Mouse (Mus musculus): ENCODE measurements at regions not wholly inside any gene's neighbourhood (a gene's known extent, or its start where the extent isn't known, plus 50 kb on each side); places are given as distances from the start of the nearest gene placed in this dataset.

- Histone ChIP-seq H3K9me3 (ENCODE audit: control insufficient read depth, low read length) (peaks cover 7% of the 10 kb centered on the region; the same call in 1 of the 2 replicates), H3K36me3 (replicated peaks; ENCODE audit: control insufficient read depth, insufficient read depth) (no peaks in the 10 kb centered on the region), H3K4me1 (replicated peaks; ENCODE audit: control insufficient read depth, insufficient read depth, low read length) (no peaks in the 10 kb centered on the region), H3K27ac (no peak overlapping the region), H3K27me3 (ENCODE audit: control insufficient read depth, insufficient read depth, low read length) (no peaks in the 10 kb centered on the region), H3K4me3 (replicated peaks; ENCODE audit: low read length) (no peak overlapping the region), H3K4me2 (replicated peaks) (no peak overlapping the region), H3K9ac (no peak overlapping the region)
- ATAC-seq (ENCODE audit: low FRiP score) (no peak), DNase-seq (ENCODE audit: low spot score) (no peak)
Observed at GRCm38 (mm10) chr4:81661096-81661495, 218.5 kb upstream of the Mpdz start.

- ATAC-seq (ENCODE audit: low FRiP score) (no peak), DNase-seq (ENCODE audit: low spot score) (no peak)
- Histone ChIP-seq H3K4me3 (replicated peaks; ENCODE audit: low read length) (no peak overlapping the region), H3K9me3 (ENCODE audit: control insufficient read depth, low read length) (no peaks in the 10 kb centered on the region), H3K36me3 (replicated peaks; ENCODE audit: control insufficient read depth, insufficient read depth) (no peaks in the 10 kb centered on the region), H3K27ac (no peak overlapping the region), H3K9ac (no peak overlapping the region), H3K4me1 (replicated peaks; ENCODE audit: control insufficient read depth, insufficient read depth, low read length) (no peaks in the 10 kb centered on the region), H3K27me3 (ENCODE audit: control insufficient read depth, insufficient read depth, low read length) (no peaks in the 10 kb centered on the region), H3K4me2 (replicated peaks) (no peak overlapping the region)
- 43% methylated on average over 3 of the region's 3 CpGs for WGBS
Observed at GRCm38 (mm10) chr4:81628496-81628828, 185.8 kb upstream of the Mpdz start.

GRCm38 (mm10) chr4:81627714-81628495 is 185.3 kb upstream of the Mpdz start:
- 62% methylated on average over 12 of the region's 12 CpGs for WGBS
- no peaks in the 10 kb centered on the region for H3K9me3 ChIP-seq (ENCODE audit: control insufficient read depth, low read length)
- H3K4me3 ChIP-seq (replicated peaks; ENCODE audit: low read length): no peak overlapping the region
- no peak overlapping the region for H3K9ac ChIP-seq
- H3K36me3 ChIP-seq (replicated peaks; ENCODE audit: control insufficient read depth, insufficient read depth): no peaks in the 10 kb centered on the region
- no peaks in the 10 kb centered on the region for H3K4me1 ChIP-seq (replicated peaks; ENCODE audit: control insufficient read depth, insufficient read depth, low read length)
- H3K27ac ChIP-seq: no peak overlapping the region
- H3K4me2 ChIP-seq (replicated peaks): no peak overlapping the region
- no peak for ATAC-seq (ENCODE audit: low FRiP score)
- no peaks in the 10 kb centered on the region for H3K27me3 ChIP-seq (ENCODE audit: control insufficient read depth, insufficient read depth, low read length)
- no peak for DNase-seq (ENCODE audit: low spot score)

GRCm38 (mm10) chr4:81625348-81625934 is 182.8 kb upstream of the Mpdz start:
- no peaks in the 10 kb centered on the region for H3K36me3 ChIP-seq (replicated peaks; ENCODE audit: control insufficient read depth, insufficient read depth)
- no peak overlapping the region for H3K4me3 ChIP-seq (replicated peaks; ENCODE audit: low read length)
- H3K9me3 ChIP-seq (ENCODE audit: control insufficient read depth, low read length): no peaks in the 10 kb centered on the region
- no peak overlapping the region for H3K9ac ChIP-seq
- 66% methylated on average over 10 of the region's 10 CpGs for WGBS
- H3K27ac ChIP-seq: no peak overlapping the region
- H3K4me2 ChIP-seq (replicated peaks): no peak overlapping the region
- ATAC-seq (ENCODE audit: low FRiP score): no peak
- no peak for DNase-seq (ENCODE audit: low spot score)
- H3K4me1 ChIP-seq (replicated peaks; ENCODE audit: control insufficient read depth, insufficient read depth, low read length): no peaks in the 10 kb centered on the region
- no peaks in the 10 kb centered on the region for H3K27me3 ChIP-seq (ENCODE audit: control insufficient read depth, insufficient read depth, low read length)

- no peak overlapping the region for H3K27ac ChIP-seq
- no peaks in the 10 kb centered on the region for H3K36me3 ChIP-seq (replicated peaks; ENCODE audit: control insufficient read depth, insufficient read depth)
- WGBS: 94% methylated on average over 4 of the region's 4 CpGs
- H3K9me3 ChIP-seq (ENCODE audit: control insufficient read depth, low read length): no peaks in the 10 kb centered on the region
- no peak overlapping the region for H3K9ac ChIP-seq
- H3K4me1 ChIP-seq (replicated peaks; ENCODE audit: control insufficient read depth, insufficient read depth, low read length): no peaks in the 10 kb centered on the region
- no peak for ATAC-seq (ENCODE audit: low FRiP score)
- no peak for DNase-seq (ENCODE audit: low spot score)
- H3K4me2 ChIP-seq (replicated peaks): no peak overlapping the region
- no peak overlapping the region for H3K4me3 ChIP-seq (replicated peaks; ENCODE audit: low read length)
- H3K27me3 ChIP-seq (ENCODE audit: control insufficient read depth, insufficient read depth, low read length): no peaks in the 10 kb centered on the region
Observed at GRCm38 (mm10) chr4:81624111-81624510, 181.5 kb upstream of the Mpdz start.

- no peaks in the 10 kb centered on the region for H3K9me3 ChIP-seq (ENCODE audit: control insufficient read depth, low read length)
- H3K27me3 ChIP-seq (ENCODE audit: control insufficient read depth, insufficient read depth, low read length): no peaks in the 10 kb centered on the region
- no peak for ATAC-seq (ENCODE audit: low FRiP score)
- no peak overlapping the region for H3K27ac ChIP-seq
- no peak overlapping the region for H3K9ac ChIP-seq
- H3K4me3 ChIP-seq (replicated peaks; ENCODE audit: low read length): no peak overlapping the region
- H3K4me2 ChIP-seq (replicated peaks): no peak overlapping the region
- H3K4me1 ChIP-seq (replicated peaks; ENCODE audit: control insufficient read depth, insufficient read depth, low read length): no peaks in the 10 kb centered on the region
- WGBS: 87% methylated on average over 8 of the region's 8 CpGs
- no peak for DNase-seq (ENCODE audit: low spot score)
- no peaks in the 10 kb centered on the region for H3K36me3 ChIP-seq (replicated peaks; ENCODE audit: control insufficient read depth, insufficient read depth)
Observed at GRCm38 (mm10) chr4:81621391-81622137, 178.9 kb upstream of the Mpdz start.

- Histone ChIP-seq H3K4me1 (replicated peaks; ENCODE audit: control insufficient read depth, insufficient read depth, low read length) (no peaks in the 10 kb centered on the region), H3K9ac (no peak overlapping the region), H3K36me3 (replicated peaks; ENCODE audit: control insufficient read depth, insufficient read depth) (no peaks in the 10 kb centered on the region), H3K27ac (no peak overlapping the region), H3K27me3 (ENCODE audit: control insufficient read depth, insufficient read depth, low read length) (no peaks in the 10 kb centered on the region), H3K4me2 (replicated peaks) (no peak overlapping the region), H3K4me3 (replicated peaks; ENCODE audit: low read length) (no peak overlapping the region), H3K9me3 (ENCODE audit: control insufficient read depth, low read length) (no peaks in the 10 kb centered on the region)
- 35% methylated on average over 5 of the region's 5 CpGs for WGBS
- ATAC-seq (ENCODE audit: low FRiP score) (no peak), DNase-seq (ENCODE audit: low spot score) (no peak)
Observed at GRCm38 (mm10) chr4:81617191-81617590, 174.6 kb upstream of the Mpdz start.

GRCm38 (mm10) chr4:81611191-81611590 is 168.6 kb upstream of the Mpdz start:
- ATAC-seq (ENCODE audit: low FRiP score): no peak
- H3K9ac ChIP-seq: no peak overlapping the region
- H3K27ac ChIP-seq: no peak overlapping the region
- H3K9me3 ChIP-seq (ENCODE audit: control insufficient read depth, low read length): no peaks in the 10 kb centered on the region
- H3K4me2 ChIP-seq (replicated peaks): no peak overlapping the region
- H3K4me3 ChIP-seq (replicated peaks; ENCODE audit: low read length): no peak overlapping the region
- 87% methylated on average over 2 of the region's 2 CpGs for WGBS
- no peak for DNase-seq (ENCODE audit: low spot score)
- no peaks in the 10 kb centered on the region for H3K27me3 ChIP-seq (ENCODE audit: control insufficient read depth, insufficient read depth, low read length)
- H3K4me1 ChIP-seq (replicated peaks; ENCODE audit: control insufficient read depth, insufficient read depth, low read length): no peaks in the 10 kb centered on the region
- no peaks in the 10 kb centered on the region for H3K36me3 ChIP-seq (replicated peaks; ENCODE audit: control insufficient read depth, insufficient read depth)

GRCm38 (mm10) chr4:81600396-81600795 is 157.8 kb upstream of the Mpdz start:
- H3K4me3 ChIP-seq (replicated peaks; ENCODE audit: low read length): no peak overlapping the region
- H3K9me3 ChIP-seq (ENCODE audit: control insufficient read depth, low read length): no peaks in the 10 kb centered on the region
- H3K4me1 ChIP-seq (replicated peaks; ENCODE audit: control insufficient read depth, insufficient read depth, low read length): no peaks in the 10 kb centered on the region
- no peaks in the 10 kb centered on the region for H3K27me3 ChIP-seq (ENCODE audit: control insufficient read depth, insufficient read depth, low read length)
- H3K36me3 ChIP-seq (replicated peaks; ENCODE audit: control insufficient read depth, insufficient read depth): no peaks in the 10 kb centered on the region
- H3K27ac ChIP-seq: no peak overlapping the region
- 95% methylated on average over 5 of the region's 5 CpGs for WGBS
- no peak overlapping the region for H3K9ac ChIP-seq
- DNase-seq (ENCODE audit: low spot score): no peak
- no peak for ATAC-seq (ENCODE audit: low FRiP score)
- H3K4me2 ChIP-seq (replicated peaks): no peak overlapping the region
